Mouse (Mus musculus): ENCODE data around the gene Ybx1. TPM values are rescaled to one million over a fixed set of nuclear protein-coding genes. Genes with fewer than 3 reads are reported as not detected.

Ybx1 gene
- polyA plus RNA-seq, 1 experiment from 2014 or later: 813 TPM

DNA sequence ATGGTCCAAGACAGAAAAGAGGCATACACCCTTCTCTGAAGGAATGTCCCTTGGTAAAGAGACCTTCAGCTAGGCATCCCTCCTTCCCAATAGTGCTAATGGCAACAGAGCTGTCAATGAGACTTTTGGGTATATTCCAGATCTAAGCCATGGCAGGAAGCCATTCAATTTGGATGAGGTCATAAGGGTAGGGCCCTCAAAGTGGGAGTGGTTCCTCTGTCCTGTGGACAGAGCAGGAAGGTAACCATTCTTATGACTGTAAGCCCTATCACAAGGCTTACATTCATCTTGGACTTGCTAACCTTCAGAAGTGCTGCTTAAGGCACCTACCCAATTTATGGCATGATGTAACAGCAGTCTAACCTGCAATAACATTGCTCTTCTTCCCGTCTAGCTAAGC, 19.8 kb downstream of the Ybx1 start:
- Histone ChIP-seq H3K4me1 (ENCODE audit: control insufficient read depth in 2 of 2, insufficient read depth in 2 of 2, low read length in 2 of 2) (no peaks in the 10 kb centered on the region), H3K9me3 (ENCODE audit: control insufficient read depth, low read length) (no peaks in the 10 kb centered on the region), H3K4me2 (ENCODE audit: low read length) (no peak overlapping the region), H3K27ac (replicated peaks in 1 of 2; ENCODE audit: control insufficient read depth in 1 of 2, insufficient read depth in 1 of 2, low read depth in 2 of 2, low read length in 2 of 2) (peak overlapping the region; percentile 51 to 65), H3K4me3 (ENCODE audit: control insufficient read depth in 1 of 2, insufficient read depth in 1 of 2, low read depth in 1 of 2, low read length in 2 of 2) (no peak overlapping the region), H3K27me3 (ENCODE audit: control insufficient read depth, insufficient read depth, low read length) (no peaks in the 10 kb centered on the region), H3K9ac (ENCODE audit: low read length) (no peak overlapping the region), H3K36me3 (ENCODE audit: control insufficient read depth, insufficient read depth, low read length) (peaks cover 89% of the 10 kb centered on the region)
- ATAC-seq (ENCODE audit: insufficient number of reproducible peaks, insufficient read depth, low FRiP score, low read depth): no peak
- 63% methylated on average over 1 of the region's 1 CpGs for WGBS

DNA sequence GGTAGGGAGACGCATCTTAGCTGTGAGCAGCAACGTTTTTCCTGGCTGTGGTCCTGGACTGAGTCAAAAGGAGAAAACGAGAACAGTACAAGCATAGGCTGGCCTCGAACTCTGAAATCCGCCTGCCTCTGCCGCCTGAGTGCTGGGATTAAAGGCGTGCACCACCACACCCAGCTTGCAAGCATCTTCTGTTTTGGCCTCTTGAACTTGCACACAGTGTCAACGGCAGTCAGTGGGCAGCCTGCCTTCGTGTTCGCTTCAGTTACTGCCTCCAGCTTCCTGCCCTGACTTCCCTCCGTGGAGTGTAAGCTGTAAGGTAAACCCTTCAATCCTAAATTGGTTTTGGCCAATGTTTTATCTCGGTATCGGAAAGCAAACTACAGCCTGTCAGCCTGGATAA, 27.8 kb downstream of the Ybx1 start:
- no peak for ATAC-seq (ENCODE audit: insufficient number of reproducible peaks, insufficient read depth, low FRiP score, low read depth)
- Histone ChIP-seq H3K36me3 (ENCODE audit: control insufficient read depth, insufficient read depth, low read length) (peaks cover 20% of the 10 kb centered on the region), H3K27me3 (ENCODE audit: control insufficient read depth, insufficient read depth, low read length) (no peaks in the 10 kb centered on the region), H3K9ac (ENCODE audit: low read length) (no peak overlapping the region), H3K4me1 (ENCODE audit: control insufficient read depth in 2 of 2, insufficient read depth in 2 of 2, low read length in 2 of 2) (no peaks in the 10 kb centered on the region), H3K4me3 (ENCODE audit: control insufficient read depth in 1 of 2, insufficient read depth in 1 of 2, low read depth in 1 of 2, low read length in 2 of 2) (no peak overlapping the region), H3K27ac (replicated peaks in 1 of 2; ENCODE audit: control insufficient read depth in 1 of 2, insufficient read depth in 1 of 2, low read depth in 2 of 2, low read length in 2 of 2) (no peak overlapping the region), H3K4me2 (ENCODE audit: low read length) (no peak overlapping the region), H3K9me3 (ENCODE audit: control insufficient read depth, low read length) (no peaks in the 10 kb centered on the region)
- WGBS: 65% methylated on average over 13 of the region's 13 CpGs

DNA sequence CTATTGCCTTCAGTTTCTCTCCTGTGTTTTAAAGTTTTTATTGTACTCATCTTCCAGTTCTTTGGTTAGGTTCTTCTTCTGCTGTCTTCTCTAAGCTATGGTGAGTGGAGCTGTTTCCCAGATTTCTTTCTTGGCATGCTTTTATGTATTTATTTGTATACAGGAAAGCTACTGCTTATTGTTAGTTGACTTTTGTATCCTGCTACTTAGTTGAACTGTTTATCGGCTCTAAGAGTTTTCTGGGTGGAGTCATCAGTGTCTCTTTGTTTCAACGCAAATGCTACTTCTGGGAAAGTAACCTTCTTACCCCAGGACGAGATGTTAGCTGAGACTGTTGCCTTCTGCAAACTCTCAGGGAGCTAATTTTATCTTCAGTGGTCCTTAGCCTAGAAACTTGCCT, 30.9 kb downstream of the Ybx1 start:
- H3K9me3 ChIP-seq (ENCODE audit: control insufficient read depth, low read length): no peaks in the 10 kb centered on the region
- no peaks in the 10 kb centered on the region for H3K36me3 ChIP-seq (ENCODE audit: control insufficient read depth, insufficient read depth, low read length)
- WGBS: 50% methylated on average over 3 of the region's 3 CpGs
- H3K27ac ChIP-seq (replicated peaks in 1 of 2; ENCODE audit: control insufficient read depth in 1 of 2, insufficient read depth in 1 of 2, low read depth in 2 of 2, low read length in 2 of 2): no peak overlapping the region
- no peak overlapping the region for H3K9ac ChIP-seq (ENCODE audit: low read length)
- H3K4me3 ChIP-seq (ENCODE audit: control insufficient read depth in 1 of 2, insufficient read depth in 1 of 2, low read depth in 1 of 2, low read length in 2 of 2): no peak overlapping the region
- no peak overlapping the region for H3K4me2 ChIP-seq (ENCODE audit: low read length)
- H3K27me3 ChIP-seq (ENCODE audit: control insufficient read depth, insufficient read depth, low read length): no peaks in the 10 kb centered on the region
- no peak for ATAC-seq (ENCODE audit: insufficient number of reproducible peaks, insufficient read depth, low FRiP score, low read depth)
- peaks cover 4 to 5% of the 10 kb centered on the region in 2 experiments; a peak in 2 of 4 replicates for H3K4me1 ChIP-seq (ENCODE audit: control insufficient read depth in 2 of 2, insufficient read depth in 2 of 2, low read length in 2 of 2)

DNA sequence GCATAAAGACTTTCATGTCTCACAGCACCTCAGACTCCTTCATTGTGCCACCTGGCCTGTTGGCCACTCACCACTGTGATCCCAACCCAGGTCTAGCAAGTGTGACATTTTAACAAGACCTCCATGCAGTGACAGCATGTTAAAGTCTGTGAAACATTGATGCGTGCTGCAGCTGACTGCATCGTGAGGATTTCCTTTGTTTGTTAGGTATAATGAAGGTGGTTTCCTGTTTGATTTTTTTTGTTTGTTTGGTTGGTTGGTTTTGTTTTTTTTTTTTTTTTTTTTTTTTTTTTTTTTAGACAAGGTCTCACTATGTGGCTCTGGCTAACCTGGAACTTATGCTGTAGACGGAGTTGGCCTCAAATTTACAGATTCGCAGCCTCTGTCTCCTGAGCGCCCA, 31.9 kb downstream of the Ybx1 start:
- peaks cover 4 to 5% of the 10 kb centered on the region in 2 experiments; a peak in 2 of 4 replicates for H3K4me1 ChIP-seq (ENCODE audit: control insufficient read depth in 2 of 2, insufficient read depth in 2 of 2, low read length in 2 of 2)
- H3K27ac ChIP-seq (replicated peaks in 1 of 2; ENCODE audit: control insufficient read depth in 1 of 2, insufficient read depth in 1 of 2, low read depth in 2 of 2, low read length in 2 of 2): no peak overlapping the region
- no peak overlapping the region for H3K4me2 ChIP-seq (ENCODE audit: low read length)
- no peaks in the 10 kb centered on the region for H3K9me3 ChIP-seq (ENCODE audit: control insufficient read depth, low read length)
- 87% methylated on average over 5 of the region's 5 CpGs for WGBS
- no peak overlapping the region for H3K9ac ChIP-seq (ENCODE audit: low read length)
- H3K27me3 ChIP-seq (ENCODE audit: control insufficient read depth, insufficient read depth, low read length): no peaks in the 10 kb centered on the region
- no peak for ATAC-seq (ENCODE audit: insufficient number of reproducible peaks, insufficient read depth, low FRiP score, low read depth)
- H3K36me3 ChIP-seq (ENCODE audit: control insufficient read depth, insufficient read depth, low read length): no peaks in the 10 kb centered on the region
- no peak overlapping the region for H3K4me3 ChIP-seq (ENCODE audit: control insufficient read depth in 1 of 2, insufficient read depth in 1 of 2, low read depth in 1 of 2, low read length in 2 of 2)

DNA sequence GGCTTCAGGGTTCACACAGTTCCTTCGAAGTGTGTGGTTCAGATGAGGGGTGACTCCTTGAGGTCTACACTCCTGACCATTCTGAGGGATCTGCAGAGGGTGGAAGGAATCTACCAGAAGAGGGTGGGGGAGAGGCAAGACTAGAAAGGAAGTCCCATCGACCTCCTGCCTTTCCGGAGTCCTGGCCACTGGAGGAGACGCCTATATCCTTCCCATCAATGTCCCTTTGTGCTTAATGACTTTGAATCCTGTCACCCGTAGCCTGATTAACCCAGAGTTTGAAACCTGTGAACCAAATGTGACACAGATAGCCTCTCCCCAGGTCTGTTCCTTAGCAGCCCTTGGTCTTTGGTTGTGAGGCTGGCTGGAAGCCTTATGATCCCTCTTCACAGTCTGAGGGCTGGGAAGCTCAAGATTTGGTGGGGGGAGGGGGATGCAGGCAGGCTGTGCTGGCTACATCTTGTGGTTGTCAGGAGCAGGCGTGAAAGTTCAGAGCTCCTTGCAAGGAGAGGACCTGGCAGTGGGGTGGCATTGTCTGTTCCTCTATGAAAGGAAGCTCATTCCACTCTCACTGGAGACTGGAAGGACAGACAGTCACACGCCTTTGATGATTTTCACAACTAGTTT, 33.2 kb downstream of the Ybx1 start:
- ATAC-seq (ENCODE audit: insufficient number of reproducible peaks, insufficient read depth, low FRiP score, low read depth): no peak
- WGBS: 44% methylated on average over 7 of the region's 7 CpGs
- Histone ChIP-seq H3K27me3 (ENCODE audit: control insufficient read depth, insufficient read depth, low read length) (no peaks in the 10 kb centered on the region), H3K9me3 (ENCODE audit: control insufficient read depth, low read length) (no peaks in the 10 kb centered on the region), H3K4me1 (ENCODE audit: control insufficient read depth in 2 of 2, insufficient read depth in 2 of 2, low read length in 2 of 2) (peaks cover 4 to 5% of the 10 kb centered on the region in 2 experiments; a peak in 2 of 4 replicates), H3K4me3 (ENCODE audit: control insufficient read depth in 1 of 2, insufficient read depth in 1 of 2, low read depth in 1 of 2, low read length in 2 of 2) (no peak overlapping the region), H3K9ac (ENCODE audit: low read length) (no peak overlapping the region), H3K4me2 (ENCODE audit: low read length) (no peak overlapping the region), H3K27ac (replicated peaks in 1 of 2; ENCODE audit: control insufficient read depth in 1 of 2, insufficient read depth in 1 of 2, low read depth in 2 of 2, low read length in 2 of 2) (no peak overlapping the region), H3K36me3 (ENCODE audit: control insufficient read depth, insufficient read depth, low read length) (no peaks in the 10 kb centered on the region)

DNA sequence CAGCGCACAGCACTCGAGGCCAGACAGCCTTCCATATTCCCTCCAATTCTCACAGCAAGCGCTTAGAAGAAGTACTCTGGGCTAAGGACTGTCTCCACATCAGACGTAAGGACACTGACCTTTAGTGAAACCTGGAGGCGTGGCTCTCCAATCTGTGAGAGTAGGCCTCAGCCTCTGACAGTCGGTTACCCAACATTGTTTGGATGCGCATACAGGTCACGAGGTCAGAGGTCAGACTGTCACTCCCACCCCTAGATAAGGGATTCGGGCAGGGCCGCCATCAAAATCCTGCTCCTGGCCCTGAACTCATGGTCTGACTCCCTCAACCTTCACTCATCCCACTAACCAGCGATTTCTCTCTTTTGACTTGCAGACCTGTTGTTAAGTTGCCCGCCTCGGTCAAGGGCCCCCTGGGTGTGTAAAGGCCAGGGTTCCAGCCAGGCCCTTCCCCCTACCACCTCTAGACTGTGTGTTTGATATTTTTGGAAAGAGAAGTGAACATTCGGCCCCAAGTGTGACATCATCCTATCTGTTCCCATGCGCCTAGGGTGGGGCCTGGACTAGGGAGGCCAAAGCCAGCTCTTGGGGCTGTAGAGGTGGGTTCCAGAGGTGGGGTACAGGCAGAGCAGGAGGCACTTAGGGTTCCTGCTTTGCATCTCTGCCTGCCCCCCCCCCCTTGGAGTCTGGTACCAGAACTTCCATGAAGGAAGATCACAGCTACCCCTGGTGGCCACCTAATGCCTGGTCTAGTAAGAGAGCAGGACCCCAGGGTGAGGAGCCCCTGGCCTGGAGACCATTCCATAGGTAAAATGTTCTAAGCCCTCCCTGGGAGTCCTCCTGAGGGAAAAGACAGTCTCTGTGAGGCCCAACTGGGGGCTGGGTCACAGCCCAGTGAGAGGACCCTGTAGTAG, 34.8 kb downstream of the Ybx1 start:
- Histone ChIP-seq H3K4me3 (ENCODE audit: control insufficient read depth in 1 of 2, insufficient read depth in 1 of 2, low read depth in 1 of 2, low read length in 2 of 2) (no peak overlapping the region), H3K36me3 (ENCODE audit: control insufficient read depth, insufficient read depth, low read length) (no peaks in the 10 kb centered on the region), H3K27me3 (ENCODE audit: control insufficient read depth, insufficient read depth, low read length) (no peaks in the 10 kb centered on the region)

DNA sequence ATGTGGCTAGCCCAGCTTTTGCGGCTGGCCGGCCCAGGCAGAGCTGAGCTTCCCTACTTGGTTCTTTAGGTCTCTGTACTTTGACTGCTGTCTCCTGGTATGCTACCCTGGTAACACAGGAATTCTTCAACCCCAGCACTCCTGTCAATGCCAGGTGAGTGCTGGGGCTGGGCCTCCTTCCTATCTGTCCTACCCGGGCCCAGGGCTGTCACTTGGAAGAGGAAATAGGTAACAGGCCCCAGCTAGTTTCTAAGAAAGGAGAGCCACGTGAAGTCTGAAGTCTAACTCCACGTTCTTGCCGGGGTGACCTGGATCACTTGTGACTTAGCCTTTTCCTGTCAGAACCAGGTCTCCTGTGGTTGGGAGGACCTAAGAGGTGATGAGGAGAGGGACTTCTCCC, 37.3 kb downstream of the Ybx1 start:
- H3K4me2 ChIP-seq (ENCODE audit: low read length): no peak overlapping the region
- H3K4me1 ChIP-seq (ENCODE audit: control insufficient read depth in 2 of 2, insufficient read depth in 2 of 2, low read length in 2 of 2): peaks cover 12 to 15% of the 10 kb centered on the region in 2 experiments; a peak in 3 of 4 replicates
- 60% methylated on average over 6 of the region's 6 CpGs for WGBS
- ATAC-seq (ENCODE audit: insufficient number of reproducible peaks, insufficient read depth, low FRiP score, low read depth): no peak
- H3K9me3 ChIP-seq (ENCODE audit: control insufficient read depth, low read length): no peaks in the 10 kb centered on the region
- no peaks in the 10 kb centered on the region for H3K36me3 ChIP-seq (ENCODE audit: control insufficient read depth, insufficient read depth, low read length)
- no peak overlapping the region for H3K9ac ChIP-seq (ENCODE audit: low read length)
- H3K4me3 ChIP-seq (ENCODE audit: control insufficient read depth in 1 of 2, insufficient read depth in 1 of 2, low read depth in 1 of 2, low read length in 2 of 2): no peak overlapping the region
- no peak overlapping the region for H3K27ac ChIP-seq (replicated peaks in 1 of 2; ENCODE audit: control insufficient read depth in 1 of 2, insufficient read depth in 1 of 2, low read depth in 2 of 2, low read length in 2 of 2)
- H3K27me3 ChIP-seq (ENCODE audit: control insufficient read depth, insufficient read depth, low read length): no peaks in the 10 kb centered on the region

More for the DNA sequence above, 34.8 kb downstream of the Ybx1 start:
- no peak overlapping the region for H3K9ac ChIP-seq (ENCODE audit: low read length)
- 73% methylated on average over 15 of the region's 15 CpGs for WGBS
- H3K9me3 ChIP-seq (ENCODE audit: control insufficient read depth, low read length): no peaks in the 10 kb centered on the region
- H3K4me1 ChIP-seq (ENCODE audit: control insufficient read depth in 2 of 2, insufficient read depth in 2 of 2, low read length in 2 of 2): peaks cover 4 to 5% of the 10 kb centered on the region in 2 experiments; a peak in 3 of 4 replicates
- no peak for ATAC-seq (ENCODE audit: insufficient number of reproducible peaks, insufficient read depth, low FRiP score, low read depth)
- H3K27ac ChIP-seq (replicated peaks in 1 of 2; ENCODE audit: control insufficient read depth in 1 of 2, insufficient read depth in 1 of 2, low read depth in 2 of 2, low read length in 2 of 2): no peak overlapping the region
- no peak overlapping the region for H3K4me2 ChIP-seq (ENCODE audit: low read length)

All from heart, embryonic 14.5 days (tissue).